Mouse (Mus musculus): ENCODE measurements at regions not wholly inside any gene's neighbourhood (a gene's known extent, or its start where the extent isn't known, plus 50 kb on each side); places are given as distances from the start of the nearest gene placed in this dataset.

GRCm38 (mm10) chr1:94642296-94642695 is 589.9 kb upstream of the Pdcd1 start:
- no peak overlapping the region for H3K4me3 ChIP-seq
- no peaks in the 10 kb centered on the region for H3K27me3 ChIP-seq
- H3K9ac ChIP-seq: no peak overlapping the region
- no peaks in the 10 kb centered on the region for H3K36me3 ChIP-seq (ENCODE audit: poor library complexity, severe bottlenecking)
- no peak overlapping the region for H3K4me2 ChIP-seq
- no peaks in the 10 kb centered on the region for H3K4me1 ChIP-seq
- WGBS: 94% methylated on average over 1 of the region's 1 CpGs
- no peaks in the 10 kb centered on the region for H3K9me3 ChIP-seq (replicated peaks)
- no peak overlapping the region for H3K27ac ChIP-seq
- ATAC-seq: no peak

- Histone ChIP-seq H3K4me3 (no peak overlapping the region), H3K4me2 (no peak overlapping the region), H3K27me3 (no peaks in the 10 kb centered on the region), H3K9me3 (replicated peaks) (no peaks in the 10 kb centered on the region), H3K36me3 (ENCODE audit: poor library complexity, severe bottlenecking) (no peaks in the 10 kb centered on the region), H3K9ac (no peak overlapping the region), H3K4me1 (no peaks in the 10 kb centered on the region), H3K27ac (no peak overlapping the region)
- no peak for ATAC-seq
These were observed 605.9 kb upstream of the Pdcd1 start for GRCm38 (mm10) chr1:94658218-94658617.

- 54% methylated on average over 4 of the region's 4 CpGs for WGBS
- no peaks in the 10 kb centered on the region for H3K27me3 ChIP-seq
- no peaks in the 10 kb centered on the region for H3K36me3 ChIP-seq (ENCODE audit: poor library complexity, severe bottlenecking)
- no peak overlapping the region for H3K9ac ChIP-seq
- ATAC-seq: peak; percentile 83
- no peaks in the 10 kb centered on the region for H3K4me1 ChIP-seq
- no peaks in the 10 kb centered on the region for H3K9me3 ChIP-seq (replicated peaks)
- H3K27ac ChIP-seq: no peak overlapping the region
- no peak overlapping the region for H3K4me2 ChIP-seq
- H3K4me3 ChIP-seq: no peak overlapping the region
These were observed 619.3 kb upstream of the Pdcd1 start for GRCm38 (mm10) chr1:94671641-94672040.

GRCm38 (mm10) chr1:94700517-94700916 is 612.9 kb upstream of the Fam174a start:
- H3K9me3 ChIP-seq (replicated peaks): no peaks in the 10 kb centered on the region
- H3K36me3 ChIP-seq (ENCODE audit: poor library complexity, severe bottlenecking): no peaks in the 10 kb centered on the region
- H3K4me1 ChIP-seq: no peaks in the 10 kb centered on the region
- H3K27me3 ChIP-seq: no peaks in the 10 kb centered on the region
- no peak overlapping the region for H3K4me3 ChIP-seq
- 93% methylated on average over 1 of the region's 1 CpGs for WGBS
- no peak for ATAC-seq
- H3K9ac ChIP-seq: no peak overlapping the region
- no peak overlapping the region for H3K27ac ChIP-seq
- H3K4me2 ChIP-seq: no peak overlapping the region

- no peak for ATAC-seq
- no peaks in the 10 kb centered on the region for H3K9me3 ChIP-seq (replicated peaks)
- H3K4me2 ChIP-seq: no peak overlapping the region
- H3K4me3 ChIP-seq: no peak overlapping the region
- H3K27ac ChIP-seq: no peak overlapping the region
- H3K27me3 ChIP-seq: no peaks in the 10 kb centered on the region
- no peak overlapping the region for H3K9ac ChIP-seq
- no peaks in the 10 kb centered on the region for H3K36me3 ChIP-seq (ENCODE audit: poor library complexity, severe bottlenecking)
- 87% methylated on average over 1 of the region's 1 CpGs for WGBS
- no peaks in the 10 kb centered on the region for H3K4me1 ChIP-seq
These were observed 611.7 kb upstream of the Fam174a start for GRCm38 (mm10) chr1:94701688-94702087.

GRCm38 (mm10) chr1:94712812-94713211 is 600.6 kb upstream of the Fam174a start:
- no peaks in the 10 kb centered on the region for H3K27me3 ChIP-seq
- no peak for ATAC-seq
- H3K9me3 ChIP-seq (replicated peaks): no peaks in the 10 kb centered on the region
- H3K4me2 ChIP-seq: no peak overlapping the region
- H3K36me3 ChIP-seq (ENCODE audit: poor library complexity, severe bottlenecking): no peaks in the 10 kb centered on the region
- 7% methylated on average over 5 of the region's 5 CpGs for WGBS
- H3K27ac ChIP-seq: no peak overlapping the region
- H3K4me3 ChIP-seq: no peak overlapping the region
- no peaks in the 10 kb centered on the region for H3K4me1 ChIP-seq
- H3K9ac ChIP-seq: no peak overlapping the region

- H3K27me3 ChIP-seq: no peaks in the 10 kb centered on the region
- H3K4me1 ChIP-seq: no peaks in the 10 kb centered on the region
- ATAC-seq: no peak
- no peaks in the 10 kb centered on the region for H3K9me3 ChIP-seq (replicated peaks)
- no peak overlapping the region for H3K9ac ChIP-seq
- 79% methylated on average over 2 of the region's 2 CpGs for WGBS
- H3K4me3 ChIP-seq: no peak overlapping the region
- H3K4me2 ChIP-seq: no peak overlapping the region
- no peak overlapping the region for H3K27ac ChIP-seq
- no peaks in the 10 kb centered on the region for H3K36me3 ChIP-seq (ENCODE audit: poor library complexity, severe bottlenecking)
These were observed 595.7 kb upstream of the Fam174a start for GRCm38 (mm10) chr1:94717699-94718098.

GRCm38 (mm10) chr1:94753523-94753922 is 559.9 kb upstream of the Fam174a start:
- Histone ChIP-seq H3K36me3 (ENCODE audit: poor library complexity, severe bottlenecking) (no peaks in the 10 kb centered on the region), H3K4me2 (no peak overlapping the region), H3K4me1 (no peaks in the 10 kb centered on the region), H3K9ac (no peak overlapping the region), H3K4me3 (no peak overlapping the region), H3K27ac (no peak overlapping the region), H3K27me3 (no peaks in the 10 kb centered on the region), H3K9me3 (replicated peaks) (no peaks in the 10 kb centered on the region)
- 33% methylated on average over 1 of the region's 1 CpGs for WGBS
- no peak for ATAC-seq

GRCm38 (mm10) chr1:94789019-94789585 is 524.3 kb upstream of the Fam174a start:
- ATAC-seq: no peak
- Histone ChIP-seq H3K27ac (no peak overlapping the region), H3K27me3 (no peaks in the 10 kb centered on the region), H3K9me3 (replicated peaks) (no peaks in the 10 kb centered on the region), H3K4me3 (no peak overlapping the region), H3K4me2 (no peak overlapping the region), H3K9ac (no peak overlapping the region), H3K36me3 (ENCODE audit: poor library complexity, severe bottlenecking) (no peaks in the 10 kb centered on the region), H3K4me1 (no peaks in the 10 kb centered on the region)
- 44% methylated on average over 2 of the region's 2 CpGs for WGBS

GRCm38 (mm10) chr1:94790604-94791003 is 522.8 kb upstream of the Fam174a start:
- WGBS: 50% methylated on average over 7 of the region's 7 CpGs
- no peak overlapping the region for H3K4me3 ChIP-seq
- H3K27me3 ChIP-seq: no peaks in the 10 kb centered on the region
- peak; percentile 21; the same call in 1 of the 2 replicates for ATAC-seq
- no peak overlapping the region for H3K4me2 ChIP-seq
- H3K36me3 ChIP-seq (ENCODE audit: poor library complexity, severe bottlenecking): no peaks in the 10 kb centered on the region
- no peak overlapping the region for H3K9ac ChIP-seq
- no peaks in the 10 kb centered on the region for H3K9me3 ChIP-seq (replicated peaks)
- no peak overlapping the region for H3K27ac ChIP-seq
- H3K4me1 ChIP-seq: no peaks in the 10 kb centered on the region

- Histone ChIP-seq H3K9me3 (replicated peaks) (no peaks in the 10 kb centered on the region), H3K4me2 (no peak overlapping the region), H3K27me3 (no peaks in the 10 kb centered on the region), H3K9ac (no peak overlapping the region), H3K27ac (no peak overlapping the region), H3K4me3 (no peak overlapping the region), H3K4me1 (no peaks in the 10 kb centered on the region), H3K36me3 (ENCODE audit: poor library complexity, severe bottlenecking) (no peaks in the 10 kb centered on the region)
- no peak for ATAC-seq
- WGBS: 65% methylated on average over 6 of the region's 6 CpGs
These were observed 522.4 kb upstream of the Fam174a start for GRCm38 (mm10) chr1:94791052-94791451.

- H3K4me1 ChIP-seq: no peaks in the 10 kb centered on the region
- no peaks in the 10 kb centered on the region for H3K9me3 ChIP-seq (replicated peaks)
- no peaks in the 10 kb centered on the region for H3K36me3 ChIP-seq (ENCODE audit: poor library complexity, severe bottlenecking)
- ATAC-seq: no peak
- no peak overlapping the region for H3K9ac ChIP-seq
- H3K4me2 ChIP-seq: no peak overlapping the region
- no peak overlapping the region for H3K27ac ChIP-seq
- 68% methylated on average over 1 of the region's 1 CpGs for WGBS
- no peak overlapping the region for H3K4me3 ChIP-seq
- no peaks in the 10 kb centered on the region for H3K27me3 ChIP-seq
These were observed 517.4 kb upstream of the Fam174a start for GRCm38 (mm10) chr1:94796028-94796427.

- Histone ChIP-seq H3K36me3 (ENCODE audit: poor library complexity, severe bottlenecking) (no peaks in the 10 kb centered on the region), H3K4me3 (no peak overlapping the region), H3K27ac (no peak overlapping the region), H3K9me3 (replicated peaks) (no peaks in the 10 kb centered on the region), H3K4me2 (no peak overlapping the region), H3K9ac (no peak overlapping the region), H3K27me3 (no peaks in the 10 kb centered on the region), H3K4me1 (no peaks in the 10 kb centered on the region)
- no peak for ATAC-seq
These were observed 509.7 kb upstream of the Fam174a start for GRCm38 (mm10) chr1:94803722-94804121.
